Comparison of ENCODE assay signal across 26 mouse cellular contexts in genomic region chr11:45017493-45017892, GRCm38 (mm10).
A peak's percentile ranks its signal among the peaks of the same experiment; 100 is the strongest.
DNase-seq lines count a peak whose midpoint lies in the region; ATAC-seq lines count a peak whose summit lies in the region.
"Had no signal": no experiment of that assay in that cellular context is flagged by ENCODE, and none has a peak within 500 bp of the region (broad histone marks: within the 10 kb centered on the region; RNA-seq: fewer than 3 reads in every experiment).

No protein-coding gene starts in this region.

- no peak overlapping the region for H3K27ac ChIP-seq in heart, embryonic 11.5 days (ENCODE audit: low read depth, low read length)
- H3K27ac ChIP-seq in kidney, embryonic 14.5 days (ENCODE audit: low read depth, low read length) = no peak overlapping the region
- H3K27ac ChIP-seq: embryonic facial prominence, embryonic 10.5 days; embryonic facial prominence, embryonic 13.5 days; forebrain, embryonic 12.5 days; forebrain, embryonic 15.5 days; heart, embryonic 10.5 days; heart, embryonic 15.5 days; hindbrain, embryonic 14.5 days; hindbrain, postnatal 0 days had no signal

- intact Hi-C loops in heart, postnatal 14 days (cut with DNase I) = no loop called here

- 74% methylated on average over 3 of the region's 3 CpGs for WGBS in heart, embryonic 11.5 days (ENCODE audit: insufficient replicate concordance)
- WGBS in kidney, embryonic 14.5 days = 77% methylated on average over 3 of the region's 3 CpGs

- no peaks in the 10 kb centered on the region for H3K27me3 ChIP-seq in heart, embryonic 11.5 days (ENCODE audit: control insufficient read depth, insufficient read depth, low read length)
- H3K27me3 ChIP-seq in kidney, embryonic 14.5 days (ENCODE audit: control insufficient read depth, insufficient read depth, low read length) = no peaks in the 10 kb centered on the region
- H3K27me3 ChIP-seq: embryonic facial prominence, embryonic 13.5 days; forebrain, embryonic 12.5 days; forebrain, embryonic 15.5 days; heart, embryonic 15.5 days had no signal

- H3K36me3 ChIP-seq in heart, embryonic 11.5 days (ENCODE audit: control insufficient read depth, insufficient read depth, low read length) = no peaks in the 10 kb centered on the region
- H3K36me3 ChIP-seq in kidney, embryonic 14.5 days (ENCODE audit: control insufficient read depth, insufficient read depth, low read length) = no peaks in the 10 kb centered on the region
- H3K36me3 ChIP-seq: embryonic facial prominence, embryonic 10.5 days; embryonic facial prominence, embryonic 13.5 days; forebrain, embryonic 12.5 days; forebrain, embryonic 15.5 days; heart, embryonic 10.5 days; heart, embryonic 15.5 days had no signal

- H3K4me1 ChIP-seq in heart, embryonic 11.5 days (ENCODE audit: control insufficient read depth, insufficient read depth, low read length) = no peaks in the 10 kb centered on the region
- no peaks in the 10 kb centered on the region for H3K4me1 ChIP-seq in kidney, embryonic 14.5 days (ENCODE audit: control insufficient read depth, insufficient read depth, low read length)
- H3K4me1 ChIP-seq: embryonic facial prominence, embryonic 10.5 days; embryonic facial prominence, embryonic 13.5 days; forebrain, embryonic 12.5 days; forebrain, embryonic 15.5 days; heart, embryonic 10.5 days; heart, embryonic 15.5 days had no signal

- no peak overlapping the region for H3K4me2 ChIP-seq in heart, embryonic 11.5 days
- no peak overlapping the region for H3K4me2 ChIP-seq in kidney, embryonic 14.5 days (replicated peaks; ENCODE audit: low read depth, low read length)
- H3K4me2 ChIP-seq: embryonic facial prominence, embryonic 13.5 days; forebrain, embryonic 12.5 days; forebrain, embryonic 15.5 days; heart, embryonic 15.5 days; hindbrain, embryonic 14.5 days had no signal

- peak; percentile 92 for DNase-seq in heart, adult 11 months
- peak; percentile 60 to 61 for DNase-seq in heart, adult 9 months (ENCODE audit: low spot score in 2 of 2)
- DNase-seq in heart, postnatal 14 days = no peak
- DNase-seq in kidney, postnatal 14 days = peak; percentile 9
- DNase-seq: adrenal gland, adult 8-10 months; adrenal gland, postnatal 25 days; cerebellum, adult 11-12 months; cerebellum, adult 8-10 months; cerebellum, postnatal 36 days; embryo, embryonic 11 days; gastrocnemius, postnatal 25 days; heart, postnatal 4 days had no signal

- H3K4me3 ChIP-seq in heart, embryonic 11.5 days (ENCODE audit: low read depth, low read length) = no peak overlapping the region
- no peak overlapping the region for H3K4me3 ChIP-seq in kidney, embryonic 14.5 days (ENCODE audit: low read length)
- H3K4me3 ChIP-seq: embryonic facial prominence, embryonic 10.5 days; embryonic facial prominence, embryonic 13.5 days; erythroblast, embryonic 14.5 days; forebrain, embryonic 12.5 days; forebrain, embryonic 15.5 days; heart, embryonic 10.5 days; heart, embryonic 15.5 days had no signal

- no peak for ATAC-seq in heart, embryonic 11.5 days (replicated peaks; ENCODE audit: insufficient number of reproducible peaks, low FRiP score, low TSS enrichment)
- no peak for ATAC-seq in kidney, embryonic 14.5 days (ENCODE audit: low FRiP score, low TSS enrichment)
- ATAC-seq: activated CD4-positive, CD25-positive, alpha-beta regulatory T cell, adult 4 months; forebrain, embryonic 15.5 days; hindbrain, postnatal 0 days; inflammation-experienced regulatory T-cells, adult 6 months; intestine, embryonic 16.5 days had no signal

- no peaks in the 10 kb centered on the region for H3K9me3 ChIP-seq in heart, embryonic 11.5 days (replicated peaks; ENCODE audit: control insufficient read depth, low read length)
- H3K9me3 ChIP-seq in kidney, embryonic 14.5 days (ENCODE audit: control insufficient read depth, low read length) = peaks cover 3% of the 10 kb centered on the region; the same call in 1 of the 2 replicates
- H3K9me3 ChIP-seq: embryonic facial prominence, embryonic 13.5 days; heart, embryonic 10.5 days; heart, embryonic 15.5 days had no signal

- no peak overlapping the region for H3K9ac ChIP-seq in heart, embryonic 11.5 days (ENCODE audit: low read depth, low read length)
- H3K9ac ChIP-seq in kidney, embryonic 14.5 days (ENCODE audit: low read depth, low read length) = no peak overlapping the region
- H3K9ac ChIP-seq: embryonic facial prominence, embryonic 13.5 days; forebrain, embryonic 12.5 days; forebrain, embryonic 15.5 days; heart, embryonic 15.5 days; hindbrain, embryonic 14.5 days had no signal

Comparison
In these comparisons a context has a peak if more than half of its experiments do, and no peak if none do; other contexts are left out.
1. DNase-seq: peak in heart, adult 11 months (single experiment), heart, adult 9 months (2 of 2) and kidney, postnatal 14 days (single experiment); none in heart, postnatal 14 days (0 of 2).